Mouse (Mus musculus) C2C12 (cell line): ENCODE results near the gene Filip1l.

Experiments
- CEBPB ChIP-seq: IDR thresholded peaks from one replicate; pipeline ENCODE4 v1.6.1; 2011; ENCODE audit warnings: low read depth, mild to moderate bottlenecking, control low read depth, moderate library complexity
- CTCF ChIP-seq: IDR thresholded peaks from one replicate; pipeline ENCODE4 v1.5.1; 2011; ENCODE audit not compliant: control insufficient read depth, insufficient read depth, insufficient read length
- MAX ChIP-seq: IDR thresholded peaks from one replicate; pipeline ENCODE4 v1.6.1; 2011; ENCODE audit warnings: mild to moderate bottlenecking, control low read depth
- MYOG ChIP-seq: IDR thresholded peaks from one replicate; pipeline ENCODE4 v1.6.1; 2011; ENCODE audit not compliant: control insufficient read depth, insufficient read length; ENCODE audit errors: extremely low read depth
- USF1 ChIP-seq: IDR thresholded peaks from one replicate; pipeline ENCODE4 v1.6.1; 2011; ENCODE audit warnings: low read depth, mild to moderate bottlenecking, control low read depth, moderate library complexity

DNA sequence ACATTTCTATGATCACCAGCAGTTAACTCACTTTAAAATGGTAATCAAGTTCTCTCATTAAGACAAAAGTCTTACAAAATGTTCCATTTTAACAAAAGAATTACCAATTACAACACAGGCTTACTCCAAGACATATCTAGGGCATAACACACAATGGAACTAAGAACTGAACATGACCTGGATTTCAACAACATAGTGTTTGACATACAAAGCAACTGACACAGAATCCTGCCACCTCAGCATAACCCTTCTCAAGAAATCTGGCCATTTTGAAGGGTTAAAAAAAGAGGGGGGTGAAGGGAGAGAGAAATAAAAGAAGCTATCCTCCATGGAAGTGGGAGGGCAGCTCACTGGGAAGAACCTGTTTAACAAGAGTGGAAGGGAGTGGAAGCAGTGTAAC, 248.1 kb downstream of the Filip1l start:
- TF ChIP-seq CTCF (no peak), MYOG (no peak), USF1 (no peak), CEBPB (no peak), MAX (no peak)
